Mouse (Mus musculus): ENCODE results near the gene Hadh.

Gene Hadh

DNA sequence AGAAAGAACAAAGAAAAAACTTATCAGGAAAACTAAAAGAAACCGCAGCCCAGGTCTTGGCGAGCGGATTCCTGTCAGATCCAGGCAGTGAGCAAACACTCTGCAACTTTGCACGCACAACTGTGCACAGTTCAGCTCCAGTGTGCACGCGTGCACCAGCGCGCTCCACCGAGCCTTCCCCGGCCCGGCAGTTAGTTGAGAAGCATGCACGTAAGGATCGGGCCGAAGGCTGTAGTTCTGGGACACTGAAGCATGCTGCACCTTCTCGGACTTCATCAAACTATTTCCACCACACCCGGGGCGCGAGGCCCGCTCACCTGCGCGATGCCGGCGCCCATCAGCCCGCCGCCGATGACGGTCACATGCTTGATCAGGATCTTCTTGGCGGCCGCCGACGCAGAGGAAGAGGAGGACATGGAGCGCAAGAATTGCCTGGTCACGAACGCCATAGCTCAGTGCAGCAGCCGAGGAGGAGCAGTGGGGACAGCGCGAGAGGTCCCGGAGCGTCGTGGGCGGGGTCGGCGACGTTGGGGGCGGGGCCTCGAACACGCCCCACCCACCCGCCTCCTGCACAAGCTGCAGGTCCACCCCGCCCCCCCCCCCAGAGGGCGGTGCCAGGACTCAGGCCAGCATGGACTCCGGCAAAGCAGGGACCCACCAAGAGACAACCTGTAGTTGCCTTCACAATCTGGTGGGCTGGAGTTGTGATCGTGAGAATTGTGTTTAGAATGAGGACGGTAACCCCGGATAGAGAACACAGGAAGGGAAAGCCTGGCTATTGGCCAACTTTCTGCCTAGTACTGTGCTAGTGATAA is at the start of gene Hadh:
TSS of gene Hadh (minus strand) at position 543 of the 815 bp plus-strand sequence.
- DNase-seq, result peak; percentile 94

DNA sequence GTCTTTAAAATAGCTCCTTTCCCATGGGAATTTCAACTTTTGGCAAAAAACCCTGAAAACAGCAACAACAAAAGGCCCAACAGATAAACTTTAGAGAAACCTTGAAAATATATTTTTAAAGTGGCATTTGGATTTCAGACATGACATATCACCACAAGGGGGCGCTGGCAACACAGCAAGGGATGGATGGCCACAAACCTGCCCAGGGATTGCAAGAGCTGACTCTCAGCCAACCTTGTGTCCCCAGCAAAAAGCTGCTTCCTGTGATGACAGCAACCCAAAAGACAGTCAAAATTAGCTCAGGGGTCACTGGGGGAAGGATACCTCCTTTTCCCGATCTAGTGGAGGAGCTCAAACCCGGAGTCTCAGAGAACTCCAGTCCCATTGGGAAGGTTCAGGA is 48.3 kb upstream of the Hadh start:
- peak; percentile 87 for DNase-seq

DNA sequence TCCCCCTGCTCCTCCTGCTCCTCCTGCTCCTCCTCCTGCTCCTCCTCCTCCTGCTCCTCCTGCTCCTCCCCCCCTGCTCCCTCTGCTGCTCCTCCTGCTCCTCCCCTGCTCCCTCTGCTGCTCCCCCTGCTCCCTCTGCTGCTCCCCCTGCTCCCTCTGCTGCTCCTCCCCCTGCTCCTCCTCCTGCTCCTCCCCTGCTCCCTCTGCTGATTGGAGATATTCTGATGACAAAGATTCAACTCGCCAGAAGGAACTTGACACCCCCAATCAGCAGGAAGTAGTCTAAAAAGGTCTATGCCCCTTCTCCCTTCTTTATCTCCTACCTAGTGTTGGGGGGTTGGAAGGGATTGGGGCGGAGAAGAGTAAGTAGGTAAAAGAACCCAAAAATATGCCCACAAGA is 46.3 kb upstream of the Hadh start:
- DNase-seq, result no peak

DNA sequence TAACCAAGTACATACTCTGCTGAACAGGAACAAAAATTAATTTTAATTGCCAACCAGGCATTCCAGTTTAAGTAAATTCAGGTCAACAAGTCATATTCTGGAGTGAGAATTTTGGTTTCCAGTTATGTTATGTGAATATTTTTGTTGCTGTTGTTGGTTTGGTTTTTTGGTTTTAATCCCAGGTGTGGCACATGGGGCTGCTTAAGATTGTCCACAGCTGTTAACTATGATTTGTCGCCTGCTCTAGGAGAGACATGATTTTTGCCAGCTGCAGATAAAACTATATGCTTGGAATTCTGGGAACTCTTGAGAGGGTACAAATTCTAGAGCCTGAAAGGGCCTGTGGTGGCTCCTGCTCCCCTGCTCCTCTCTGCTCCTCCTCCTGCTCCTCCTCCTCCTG is 45.2 kb upstream of the Hadh start:
- DNase-seq, result no peak

DNA sequence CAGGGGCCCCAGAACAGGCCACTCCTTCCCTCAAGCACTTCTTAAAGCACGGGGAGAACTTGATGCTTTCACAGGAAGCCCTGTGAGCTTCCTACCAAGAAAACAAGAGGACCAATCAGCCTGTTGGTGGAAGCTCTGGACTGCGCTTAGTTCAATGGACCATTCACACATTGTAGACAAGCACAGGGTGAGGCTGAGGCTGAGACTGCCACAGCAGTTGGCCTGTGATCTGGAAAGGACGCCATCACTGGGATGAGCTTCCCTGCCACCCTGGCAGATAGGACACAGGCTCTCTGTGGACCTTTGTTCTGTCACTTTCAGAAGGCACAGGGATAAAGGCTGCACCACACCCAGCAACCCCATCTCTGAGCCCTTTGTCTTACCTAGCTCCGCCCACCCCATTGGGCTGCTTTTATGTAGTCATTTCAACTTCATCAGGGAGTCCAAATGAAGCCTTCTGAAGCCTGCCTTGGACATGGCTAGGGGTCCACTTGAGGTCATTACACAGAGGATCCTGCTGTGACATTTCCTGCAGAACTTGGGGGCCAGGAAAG is 44.1 kb upstream of the Hadh start:
- no peak for DNase-seq

DNA sequence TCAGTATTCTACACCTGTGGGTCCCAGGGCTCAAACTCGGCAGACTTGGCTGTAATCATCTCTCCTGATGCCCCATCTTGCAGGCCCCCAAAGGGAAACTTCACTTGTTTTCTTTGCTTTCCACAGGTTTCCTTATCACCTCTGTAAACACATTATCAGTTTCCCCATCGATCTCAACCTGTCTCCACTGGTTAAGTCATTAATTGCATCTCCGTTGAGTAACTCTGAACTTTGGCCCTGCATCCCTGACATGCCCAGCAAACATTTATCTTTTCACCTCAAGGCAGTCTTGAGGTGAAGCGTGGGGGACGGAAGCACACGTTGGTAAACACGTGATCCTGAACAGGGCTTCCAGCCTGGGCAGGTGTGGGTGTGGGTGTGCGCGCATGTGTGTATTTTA is 40.4 kb upstream of the Hadh start:
- no peak for DNase-seq

DNA sequence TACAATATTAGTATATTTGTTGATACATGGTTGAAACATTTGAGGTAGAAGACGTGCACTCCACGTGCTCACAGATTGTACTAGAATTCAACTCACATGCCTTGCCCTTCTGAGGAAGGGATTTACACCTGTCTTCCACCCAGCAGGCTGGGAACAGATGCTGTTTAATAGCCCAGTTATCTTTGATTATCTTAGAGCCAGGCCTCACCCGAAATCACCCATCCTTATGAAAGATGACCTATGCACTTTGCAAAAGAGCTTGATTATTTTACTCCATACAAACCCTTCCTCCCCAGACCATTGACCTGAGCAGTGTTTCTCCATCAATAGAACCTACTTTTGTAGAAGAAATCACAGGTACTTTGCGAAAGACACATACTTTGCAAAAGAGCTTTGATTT is 38.7 kb upstream of the Hadh start:
- no peak for DNase-seq

DNA sequence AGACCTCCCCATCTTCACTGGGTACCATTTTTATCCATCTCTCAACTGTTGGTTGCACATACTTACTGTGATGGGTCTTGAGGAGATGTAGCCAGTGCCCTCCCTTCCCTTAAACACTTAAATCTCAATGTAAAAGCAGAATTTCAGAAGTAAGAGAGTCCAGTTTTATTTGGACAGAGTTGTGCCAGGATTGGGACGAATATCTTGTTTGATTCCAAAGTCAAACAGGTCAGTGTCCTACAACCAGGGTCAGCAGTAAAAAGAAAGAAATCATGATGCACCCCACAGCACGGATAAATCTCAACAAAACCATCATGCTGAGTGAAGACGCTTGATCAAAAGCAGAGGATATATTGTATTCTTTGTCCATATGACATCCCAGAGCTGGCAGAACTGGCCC is 35.9 kb upstream of the Hadh start:
- no peak for DNase-seq

DNA sequence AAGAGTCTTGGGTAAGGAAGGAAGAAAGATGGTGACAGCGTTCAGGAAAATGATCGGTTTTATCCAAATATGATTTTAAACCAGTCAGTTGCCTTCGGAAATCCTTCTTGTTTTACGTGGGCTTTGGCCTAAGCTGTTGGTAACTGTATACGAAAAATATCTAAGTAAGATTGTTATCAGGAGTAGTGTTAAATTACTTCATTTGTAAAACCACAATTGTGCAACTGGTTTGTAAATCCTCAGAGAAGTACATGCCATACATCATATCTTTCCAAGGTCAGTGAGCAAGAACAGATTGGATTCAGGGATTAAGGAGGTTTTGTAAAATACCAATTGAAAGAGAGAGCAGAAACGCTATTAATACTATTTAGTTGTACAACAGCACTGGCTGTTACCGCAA is 34.4 kb upstream of the Hadh start:
- DNase-seq, result no peak

DNA sequence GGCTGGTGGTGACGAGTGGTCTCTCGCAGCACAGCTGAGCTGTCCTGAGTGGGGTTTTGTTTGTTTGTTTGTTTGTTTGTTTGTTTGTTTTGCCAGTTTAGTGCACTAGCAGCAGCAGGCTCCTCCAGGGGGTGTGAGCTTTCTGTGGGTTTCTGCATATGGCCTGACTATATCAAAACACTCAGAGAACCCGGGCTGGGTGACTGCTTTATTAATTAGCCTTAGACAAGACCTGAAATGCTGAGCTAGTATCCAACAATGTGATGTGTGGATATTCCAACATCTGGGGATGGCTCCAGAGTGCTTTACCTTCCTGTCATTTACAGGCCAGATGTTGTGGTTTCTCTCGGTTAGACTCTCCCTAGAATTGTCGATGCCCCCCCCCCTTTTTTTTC is 31.4 kb upstream of the Hadh start:
- DNase-seq, result no peak

DNA sequence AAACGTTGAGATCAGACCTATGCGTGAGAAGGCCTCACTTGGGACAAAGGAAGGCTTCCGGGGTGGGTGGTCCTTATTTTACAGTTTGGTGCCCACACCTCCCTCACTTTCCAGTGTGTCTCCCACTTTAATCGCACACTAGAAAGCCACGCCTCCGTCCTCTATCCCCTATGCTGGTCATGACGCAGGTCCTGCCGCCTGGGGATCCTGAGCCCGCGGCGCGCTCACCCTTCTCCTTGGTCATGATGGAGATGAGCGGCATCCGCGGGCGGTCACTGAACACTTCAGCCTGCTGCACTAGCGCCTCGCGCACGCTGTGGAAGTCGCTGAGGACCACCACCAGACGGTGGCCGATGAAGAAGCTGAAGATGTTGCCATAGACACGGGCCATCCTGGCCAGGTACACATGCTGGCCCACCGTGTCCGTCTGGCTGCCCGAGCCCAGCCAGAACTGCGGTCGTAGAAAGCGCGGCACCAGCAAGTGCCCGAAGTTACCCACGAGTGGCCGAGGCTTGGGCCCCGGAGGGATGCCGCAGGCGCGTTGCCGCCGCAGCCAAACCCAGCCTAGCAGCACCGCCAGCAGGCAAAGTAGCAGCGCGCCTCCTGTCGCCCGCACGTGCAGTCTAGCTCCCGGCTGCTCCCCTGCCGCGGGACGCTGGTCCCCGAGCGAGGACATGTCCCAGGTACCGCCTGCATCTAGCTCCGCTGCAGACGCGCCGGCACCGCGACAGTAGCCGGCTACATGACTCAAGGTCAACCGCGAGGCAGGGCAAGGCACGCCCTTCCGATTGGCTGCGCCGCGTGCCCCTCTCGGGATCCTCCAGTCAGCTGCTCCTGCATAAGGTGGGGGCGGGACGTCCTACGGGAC is 30.8 kb upstream of the Hadh start, which contains the start of gene Cyp2u1:
TSS of gene Cyp2u1 (minus strand) at position 776 of the 868 bp plus-strand sequence.
- DNase-seq, result peak; percentile 94

DNA sequence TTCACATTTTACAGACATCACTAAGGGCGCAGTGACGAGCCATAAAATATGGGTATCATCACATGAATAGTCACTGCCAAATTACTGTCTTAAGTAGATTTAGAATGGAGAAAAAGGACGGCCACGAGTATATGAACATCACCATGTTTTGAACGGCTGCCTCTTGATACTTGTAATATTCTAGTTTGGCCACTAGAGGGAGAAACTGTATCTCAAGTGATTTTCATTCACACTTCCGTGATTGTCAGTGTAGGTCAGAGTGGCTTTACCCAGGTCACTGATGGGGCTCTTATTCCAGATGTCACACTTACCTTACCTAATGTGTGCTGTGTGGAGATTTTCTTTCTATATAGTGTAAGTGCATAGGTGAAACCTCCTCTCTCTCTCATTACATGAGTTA is 28.0 kb upstream of the Hadh start:
- DNase-seq, result no peak

DNA sequence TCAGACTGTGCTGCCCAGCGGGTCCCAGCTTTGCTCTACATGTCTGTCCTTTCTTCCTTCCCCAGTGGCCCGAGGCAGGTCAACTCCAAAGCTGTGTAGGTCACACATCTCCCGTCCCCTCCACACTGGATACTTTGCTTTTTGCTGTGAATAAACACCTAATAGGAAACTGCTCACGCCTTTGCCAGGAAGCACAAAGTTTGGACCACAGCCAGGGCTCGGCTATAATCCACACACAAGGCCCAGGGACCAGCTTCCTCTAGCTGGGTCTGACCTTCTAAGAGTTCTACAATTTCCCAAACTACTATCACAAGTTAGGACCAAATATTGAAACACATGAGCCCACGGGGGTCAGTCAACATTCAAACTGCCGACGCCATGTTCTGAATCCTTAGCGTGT is 27.2 kb upstream of the Hadh start:
- DNase-seq, result no peak

DNA sequence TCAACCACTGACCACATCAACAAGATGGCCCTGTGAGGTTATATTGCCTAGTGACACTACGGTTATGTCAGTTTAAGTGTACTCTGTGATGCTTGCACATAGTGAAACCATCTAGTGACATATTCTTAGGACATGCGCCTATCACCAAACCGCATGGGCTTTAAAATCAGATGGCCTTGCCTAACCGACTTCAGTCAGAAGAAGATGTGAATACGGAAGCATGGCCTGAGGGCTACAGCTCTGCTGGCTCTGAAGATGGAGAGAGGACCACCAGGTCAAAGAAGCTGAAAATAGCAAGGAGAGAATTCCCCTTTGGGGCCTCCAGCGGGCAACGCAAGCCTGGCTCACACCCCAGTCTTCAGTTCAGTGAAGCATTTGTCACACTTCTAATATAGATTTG is 25.0 kb upstream of the Hadh start:
- DNase-seq, result no peak

DNA sequence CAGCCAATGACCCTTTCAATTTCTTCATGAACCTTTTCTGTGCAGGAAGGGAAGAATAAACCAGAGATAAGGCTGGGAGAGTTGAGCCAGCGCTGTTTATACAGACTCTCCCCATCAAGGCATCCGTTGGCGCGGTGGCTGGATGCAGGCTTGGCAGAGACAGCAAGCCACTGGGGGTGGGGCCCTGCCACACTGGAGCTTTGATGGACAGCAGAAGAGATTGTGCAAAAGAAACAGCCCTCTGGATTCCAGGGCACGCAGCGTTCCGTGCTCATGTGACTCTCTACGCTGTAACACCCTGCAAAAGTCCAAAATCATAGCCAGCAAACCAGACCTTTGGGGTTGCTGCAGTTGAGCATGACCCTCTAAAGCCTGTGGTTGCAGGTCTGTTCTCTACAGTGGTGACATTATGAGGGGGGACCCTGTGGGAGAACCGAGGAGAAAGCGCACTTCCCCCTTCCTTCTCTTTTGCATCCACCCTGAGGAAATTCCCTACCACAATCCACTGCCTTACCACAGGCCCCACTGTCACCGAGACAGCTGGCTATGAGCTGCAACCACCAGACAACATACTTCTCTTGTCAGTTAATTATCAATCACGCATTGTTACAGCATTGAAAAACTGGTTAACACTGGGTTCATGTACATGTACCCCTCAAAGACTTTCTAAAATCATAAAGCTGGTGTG is 23.8 kb upstream of the Hadh start:
- DNase-seq, result no peak

DNA sequence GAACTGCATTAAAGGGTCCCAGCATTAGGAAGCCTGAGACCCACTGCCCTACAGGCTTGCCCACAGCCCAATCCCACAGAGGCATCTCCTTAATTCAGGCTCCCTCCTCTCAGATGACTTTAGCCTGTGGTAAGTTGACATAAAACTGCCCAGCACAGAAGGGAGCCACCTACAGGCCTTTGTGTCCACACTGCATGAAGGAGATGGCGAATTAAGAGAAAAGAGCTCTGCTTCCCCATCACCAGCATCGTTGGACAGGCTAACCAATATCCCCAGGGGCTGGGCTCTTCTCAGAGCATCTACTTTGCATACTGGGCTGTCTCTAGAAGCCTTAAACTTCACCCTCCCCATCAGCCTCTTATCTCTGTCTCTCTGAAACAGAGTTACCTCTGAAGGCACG is 22.6 kb upstream of the Hadh start:
- no peak for DNase-seq

DNA sequence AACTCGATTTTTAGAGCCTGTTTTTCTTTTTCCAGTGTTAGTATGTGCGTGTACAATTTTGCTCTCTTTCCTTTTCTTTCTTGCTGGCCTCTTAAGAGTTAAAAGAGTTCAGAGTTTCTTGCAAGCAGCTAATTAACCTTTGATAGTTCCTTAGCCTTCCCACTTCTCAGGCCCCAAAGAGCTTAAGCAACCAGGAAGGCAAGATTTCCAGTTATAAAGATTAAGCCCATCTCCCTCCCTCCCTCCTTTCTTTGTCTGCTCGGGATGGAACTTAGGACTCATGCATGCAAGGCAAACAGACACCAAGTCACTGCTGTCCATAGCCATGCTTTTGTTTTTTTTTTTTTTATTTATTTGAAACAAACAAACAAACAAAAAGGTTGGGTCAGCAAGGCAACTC is 21.1 kb upstream of the Hadh start:
- no peak for DNase-seq

DNA sequence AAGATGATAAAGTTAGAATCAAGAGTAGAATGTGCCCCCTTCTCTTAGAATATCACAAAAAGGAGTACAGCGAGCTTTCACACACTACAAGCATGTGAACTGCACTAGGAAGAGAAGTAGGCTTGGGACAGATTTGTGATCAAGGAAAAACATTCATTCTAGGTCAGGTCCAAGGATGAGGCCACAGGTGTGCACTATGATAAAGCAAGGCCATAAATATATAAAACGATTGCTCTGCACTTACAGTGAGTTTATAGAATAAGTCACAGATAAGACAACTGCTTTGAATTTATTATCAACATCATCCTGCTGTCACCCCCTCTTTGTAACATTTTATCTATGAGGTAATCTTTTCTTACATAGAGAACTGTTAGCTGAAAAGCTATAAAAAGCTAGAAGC is 20.4 kb upstream of the Hadh start:
- no peak for DNase-seq

DNA sequence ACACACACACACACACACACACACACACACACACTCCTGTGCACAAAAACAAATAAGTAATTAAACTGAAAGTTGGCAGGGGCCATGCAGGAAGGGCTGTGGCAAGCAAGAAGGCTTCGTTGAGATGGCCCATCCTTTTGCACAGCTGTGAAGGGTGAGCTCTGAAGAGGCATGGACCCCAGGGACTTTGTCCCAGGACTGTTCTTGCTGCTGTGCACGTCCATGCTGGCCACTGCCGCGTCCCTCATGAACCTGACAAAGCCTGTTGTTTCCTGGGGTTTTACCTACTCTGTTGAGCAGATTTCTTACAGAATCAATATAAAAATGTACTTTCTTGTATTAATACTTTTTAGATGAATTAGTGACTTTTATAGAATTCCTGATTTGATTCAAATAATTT is 20.0 kb upstream of the Hadh start:
- DNase-seq, result no peak

DNA sequence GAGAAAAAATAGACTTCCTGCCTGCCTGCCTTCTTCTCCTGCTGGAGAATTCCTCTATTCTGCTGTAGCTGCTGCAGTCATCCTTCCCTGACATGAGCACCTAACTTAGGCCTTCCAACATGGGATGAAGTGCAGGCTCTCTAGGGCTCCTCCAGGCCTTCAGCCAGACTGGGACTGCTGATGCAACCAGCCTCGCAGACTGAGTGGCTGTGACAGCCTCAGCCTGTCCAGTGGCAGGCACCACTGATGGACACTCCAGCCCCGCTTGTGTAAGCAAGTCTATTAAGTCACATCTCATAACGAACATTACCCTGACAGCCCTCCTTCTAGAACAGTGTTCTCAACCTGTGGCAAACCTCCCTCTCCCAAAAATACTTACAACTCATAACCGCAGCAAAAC is 2.2 kb upstream of the Hadh start:
- DNase-seq, result no peak

DNA sequence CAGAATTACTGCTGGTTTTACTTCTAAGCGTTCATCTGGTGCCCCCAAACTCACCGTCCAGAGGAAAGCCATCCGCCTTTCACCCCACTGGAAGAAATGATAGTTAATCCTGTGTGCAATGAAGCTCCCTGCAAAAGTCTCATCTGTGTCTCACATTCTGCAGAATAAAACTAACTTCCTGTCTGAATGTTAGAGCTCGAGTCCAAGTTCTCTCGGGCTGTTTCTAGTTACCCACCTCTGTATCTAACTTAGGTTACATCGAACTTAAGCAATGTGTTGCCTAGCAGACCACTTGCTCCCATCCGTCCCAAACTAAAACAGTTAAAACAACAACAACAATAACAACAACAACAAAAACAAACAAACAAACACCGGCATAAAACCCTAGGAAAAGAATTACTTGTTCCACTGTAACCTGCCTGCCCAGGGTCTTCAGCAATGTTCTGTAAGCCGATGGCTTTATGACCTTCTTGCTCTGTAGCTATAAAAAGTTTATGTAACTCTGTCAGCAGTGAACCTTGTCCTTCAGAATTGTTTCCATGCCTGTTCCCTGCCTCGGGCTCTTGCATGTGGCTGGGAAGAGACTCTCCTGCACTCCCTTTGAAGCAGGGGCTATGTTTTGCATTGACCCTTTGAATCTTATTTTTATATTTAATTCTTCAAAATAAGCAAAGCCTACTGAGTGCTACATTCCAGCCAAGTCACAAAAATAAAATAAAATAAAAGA is 636 bp upstream of the Hadh start:
- DNase-seq, result peak; percentile 41

DNA sequence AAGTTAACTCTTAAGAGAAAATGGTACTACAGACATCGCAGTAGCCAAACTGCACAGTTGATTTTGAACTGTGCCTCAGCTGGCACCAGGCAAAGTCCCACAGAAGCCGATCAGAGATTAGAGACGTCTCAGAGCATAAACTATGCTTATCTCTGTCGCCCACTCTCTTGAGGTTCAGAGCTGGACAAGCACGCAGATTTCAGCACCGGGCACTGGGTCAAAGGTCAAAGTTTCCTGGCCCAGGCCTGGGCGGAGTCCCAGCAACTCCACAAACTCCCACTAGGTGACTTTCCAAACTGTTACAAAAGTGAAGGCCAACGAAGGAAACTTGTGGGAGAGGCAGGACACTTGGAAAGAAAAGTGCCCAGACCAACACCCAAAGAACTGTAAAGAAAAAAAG is 744 bp downstream of the Hadh start:
- peak; percentile 86 for DNase-seq

DNA sequence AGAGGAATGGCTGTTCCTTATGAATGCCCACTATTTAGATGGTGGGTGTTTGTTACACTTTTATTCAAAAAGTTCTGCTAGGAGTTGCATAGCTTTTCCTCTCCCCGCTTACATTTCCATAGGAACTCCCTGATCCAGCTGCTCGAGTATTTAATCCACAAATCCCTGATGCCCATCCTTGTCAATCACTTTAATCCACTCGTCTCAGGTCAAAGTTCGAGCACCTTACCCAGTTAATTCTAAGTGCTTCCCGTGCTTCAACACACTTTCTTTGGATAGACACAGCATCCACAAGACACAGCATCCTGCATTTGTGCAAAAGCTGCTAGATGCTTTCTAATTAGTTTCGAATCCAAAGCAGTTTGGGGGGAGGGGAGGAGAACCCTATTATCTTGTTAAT is 1.5 kb downstream of the Hadh start:
- DNase-seq, result no peak

Data from kidney, postnatal 14 days (tissue).